22 mouse cellular contexts compared by ENCODE assay signal in genomic region chr7:81356975-81357374, GRCm38 (mm10).
"Had no signal": no experiment of that assay in that cellular context is flagged by ENCODE, and none has a peak within 500 bp of the region (broad histone marks: within the 10 kb centered on the region; RNA-seq: fewer than 3 reads in every experiment).

No protein-coding gene starts in this region.

- H3K4me3 ChIP-seq: heart, adult 2 months; heart, embryonic 13.5 days; heart, embryonic 15.5 days; hindbrain, embryonic 13.5 days; hindbrain, embryonic 15.5 days; intestine, embryonic 15.5 days; layer of hippocampus, adult 2 months; left cerebral cortex, adult 2 months; limb, embryonic 13.5 days; limb, embryonic 15.5 days had no signal

- H3K4me1 ChIP-seq: heart, embryonic 13.5 days; heart, embryonic 15.5 days; hindbrain, embryonic 13.5 days; hindbrain, embryonic 15.5 days; intestine, embryonic 15.5 days; limb, embryonic 15.5 days had no signal

- H3K36me3 ChIP-seq: heart, embryonic 13.5 days; heart, embryonic 15.5 days; hindbrain, embryonic 13.5 days; hindbrain, embryonic 15.5 days; intestine, embryonic 15.5 days; limb, embryonic 13.5 days; limb, embryonic 15.5 days had no signal

- H3K9me3 ChIP-seq: heart, embryonic 13.5 days; heart, embryonic 15.5 days; hindbrain, embryonic 13.5 days; hindbrain, embryonic 15.5 days; intestine, embryonic 15.5 days; limb, embryonic 13.5 days; limb, embryonic 15.5 days had no signal

- DNase-seq: forebrain, postnatal 0 days; gastrocnemius, postnatal 10 days; gastrocnemius, postnatal 25 days; heart, adult 2 months; heart, postnatal 14 days; heart, postnatal 36 days; kidney, adult 18-20 months; kidney, adult 8-10 months; kidney, postnatal 25 days; kidney, postnatal 4 days had no signal

- H3K27me3 ChIP-seq: hindbrain, embryonic 13.5 days; hindbrain, embryonic 15.5 days; intestine, embryonic 15.5 days; limb, embryonic 13.5 days had no signal

- H3K27ac ChIP-seq: heart, adult 2 months; heart, embryonic 13.5 days; heart, embryonic 15.5 days; hindbrain, embryonic 13.5 days; hindbrain, embryonic 15.5 days; intestine, embryonic 15.5 days; layer of hippocampus, adult 2 months; left cerebral cortex, adult 2 months; limb, embryonic 13.5 days; limb, embryonic 15.5 days had no signal

- H3K4me2 ChIP-seq: heart, embryonic 11.5 days; heart, embryonic 13.5 days; heart, embryonic 15.5 days; hindbrain, embryonic 13.5 days; hindbrain, embryonic 15.5 days; intestine, embryonic 15.5 days; limb, embryonic 13.5 days; limb, embryonic 15.5 days had no signal

- H3K9ac ChIP-seq: forebrain, postnatal 0 days; heart, embryonic 13.5 days; heart, embryonic 15.5 days; hindbrain, embryonic 13.5 days; hindbrain, embryonic 15.5 days; intestine, embryonic 15.5 days; limb, embryonic 13.5 days; limb, embryonic 15.5 days had no signal

- ATAC-seq: forebrain, postnatal 0 days; inflammation-experienced regulatory T-cells, adult 6 months; intestine, embryonic 15.5 days; intestine, postnatal 0 days had no signal
